Mouse (Mus musculus): ENCODE measurements at regions not wholly inside any gene's neighbourhood (a gene's known extent, or its start where the extent isn't known, plus 50 kb on each side); places are given as distances from the start of the nearest gene placed in this dataset.

DNA sequence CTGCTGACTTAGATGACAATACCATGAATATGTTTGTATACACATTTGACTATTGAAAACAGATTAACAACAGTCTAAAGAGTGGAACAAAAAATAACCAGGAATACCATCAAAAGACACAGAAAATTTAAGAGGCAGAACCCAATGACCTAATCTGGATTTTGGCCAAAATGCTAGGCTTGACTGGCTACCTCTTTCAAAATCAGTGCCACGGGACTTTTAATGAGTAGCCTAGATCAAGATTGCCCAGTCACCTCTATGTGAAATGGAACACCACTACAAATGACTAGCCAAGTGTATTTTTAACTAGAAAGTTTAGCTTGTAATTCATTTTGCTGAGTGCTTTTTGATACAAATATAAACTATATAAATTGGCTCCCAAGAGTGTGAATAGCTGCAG, 286.0 kb upstream of the N6amt1 start:
- Histone ChIP-seq H3K9me3 (ENCODE audit: control insufficient read depth, insufficient read depth, low read depth, low read length) (no peaks in the 10 kb centered on the region), H3K36me3 (ENCODE audit: control insufficient read depth, insufficient read depth, low read length, poor library complexity, severe bottlenecking) (no peaks in the 10 kb centered on the region), H3K4me1 (ENCODE audit: control insufficient read depth in 2 of 2, insufficient read depth in 2 of 2, low read length in 2 of 2, poor library complexity in 1 of 2) (no peaks in the 10 kb centered on the region), H3K4me3 (ENCODE audit: insufficient read depth in 1 of 2, low read depth in 1 of 2, low read length in 2 of 2, poor library complexity in 1 of 2, severe bottlenecking in 1 of 2) (no peak overlapping the region), H3K27ac (ENCODE audit: insufficient read depth, low read depth, low read length, poor library complexity, severe bottlenecking) (no peak overlapping the region), H3K9ac (ENCODE audit: insufficient read depth, low read depth, low read length, poor library complexity, severe bottlenecking) (no peak overlapping the region)
- no peak for DNase-seq (ENCODE audit: low read depth, low spot score)
- no peak for TF ChIP-seq ZC3H11A (IDR thresholded peaks at IDR 0.05; ENCODE audit: borderline replicate concordance, low read depth, low read length)
- TF ChIP-seq ZNF384 (IDR thresholded peaks at IDR 0.05; ENCODE audit: low read depth, low read length) = no peak
- TF ChIP-seq CHD2 (IDR thresholded peaks at IDR 0.05; ENCODE audit: low read depth, low read length) = no peak
- TF ChIP-seq MAFK (IDR thresholded peaks at IDR 0.05; ENCODE audit: insufficient read depth, low read depth, low read length) = no peak
- TF ChIP-seq HCFC1 (IDR thresholded peaks at IDR 0.05; ENCODE audit: borderline replicate concordance, insufficient read depth, low read length) = no peak
- in situ Hi-C loops (cut with MboI; ENCODE audit: low sequenced_read_pairs in 2 of 2, unreplicated experiment in 2 of 2) = no loop called here

DNA sequence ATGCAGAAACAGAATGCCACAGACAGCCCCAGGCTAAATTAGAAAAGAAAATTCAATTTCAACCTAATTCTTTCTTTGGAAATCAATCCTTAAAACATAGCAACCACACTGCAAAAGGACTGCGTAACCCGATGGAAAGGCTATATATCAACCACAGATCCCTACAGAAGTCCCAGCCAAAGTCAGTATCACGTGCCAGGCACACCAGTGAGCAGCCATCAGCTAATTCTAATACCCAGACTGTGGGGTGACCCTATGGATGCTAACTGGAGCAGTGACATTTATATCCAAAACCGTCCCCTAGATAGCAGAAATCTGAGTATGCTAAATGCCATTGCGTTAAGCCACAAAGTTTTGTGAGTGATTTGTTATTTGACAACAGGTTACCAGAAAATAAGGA, 286.5 kb upstream of the N6amt1 start:
- in situ Hi-C loops (cut with MboI; ENCODE audit: low sequenced_read_pairs in 2 of 2, unreplicated experiment in 2 of 2) = no loop called here
- Histone ChIP-seq H3K36me3 (ENCODE audit: control insufficient read depth, insufficient read depth, low read length, poor library complexity, severe bottlenecking) (no peaks in the 10 kb centered on the region), H3K4me3 (ENCODE audit: insufficient read depth in 1 of 2, low read depth in 1 of 2, low read length in 2 of 2, poor library complexity in 1 of 2, severe bottlenecking in 1 of 2) (no peak overlapping the region), H3K9me3 (ENCODE audit: control insufficient read depth, insufficient read depth, low read depth, low read length) (no peaks in the 10 kb centered on the region), H3K27ac (ENCODE audit: insufficient read depth, low read depth, low read length, poor library complexity, severe bottlenecking) (no peak overlapping the region), H3K9ac (ENCODE audit: insufficient read depth, low read depth, low read length, poor library complexity, severe bottlenecking) (no peak overlapping the region), H3K4me1 (ENCODE audit: control insufficient read depth in 2 of 2, insufficient read depth in 2 of 2, low read length in 2 of 2, poor library complexity in 1 of 2) (no peaks in the 10 kb centered on the region)
- no peak for DNase-seq (ENCODE audit: low read depth, low spot score)
- no peak for TF ChIP-seq ZC3H11A (IDR thresholded peaks at IDR 0.05; ENCODE audit: borderline replicate concordance, low read depth, low read length)
- TF ChIP-seq CHD2 (IDR thresholded peaks at IDR 0.05; ENCODE audit: low read depth, low read length) = no peak
- no peak for TF ChIP-seq MAFK (IDR thresholded peaks at IDR 0.05; ENCODE audit: insufficient read depth, low read depth, low read length)
- no peak for TF ChIP-seq ZNF384 (IDR thresholded peaks at IDR 0.05; ENCODE audit: low read depth, low read length)
- no peak for TF ChIP-seq HCFC1 (IDR thresholded peaks at IDR 0.05; ENCODE audit: borderline replicate concordance, insufficient read depth, low read length)

DNA sequence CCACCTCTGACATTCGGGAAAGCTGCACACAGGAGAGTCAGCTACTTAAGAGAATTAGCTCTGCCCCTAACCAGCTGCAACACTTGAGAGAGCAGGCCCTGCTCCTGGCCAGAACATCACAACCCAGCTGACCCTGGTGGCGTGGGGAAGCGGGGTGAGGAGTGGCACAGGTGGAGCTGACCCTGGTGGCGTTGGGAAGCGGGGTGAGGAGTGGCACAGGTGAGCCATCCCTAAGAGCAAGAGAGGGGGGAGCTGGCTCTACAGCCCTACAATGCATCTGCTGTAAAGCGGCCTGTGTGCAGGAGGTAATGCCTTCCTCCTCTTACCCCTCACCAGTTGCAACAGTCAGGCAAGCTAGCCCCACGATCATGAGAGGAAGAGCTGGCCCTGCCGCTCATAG, 293.5 kb upstream of the N6amt1 start:
- TF ChIP-seq ZNF384 (IDR thresholded peaks at IDR 0.05; ENCODE audit: low read depth, low read length) (no peak), HCFC1 (IDR thresholded peaks at IDR 0.05; ENCODE audit: borderline replicate concordance, insufficient read depth, low read length) (no peak), CHD2 (IDR thresholded peaks at IDR 0.05; ENCODE audit: low read depth, low read length) (no peak), ZC3H11A (IDR thresholded peaks at IDR 0.05; ENCODE audit: borderline replicate concordance, low read depth, low read length) (no peak), MAFK (IDR thresholded peaks at IDR 0.05; ENCODE audit: insufficient read depth, low read depth, low read length) (no peak)
- no peak for DNase-seq (ENCODE audit: low read depth, low spot score)
- H3K4me1 ChIP-seq (ENCODE audit: control insufficient read depth in 2 of 2, insufficient read depth in 2 of 2, low read length in 2 of 2, poor library complexity in 1 of 2) = no peaks in the 10 kb centered on the region
- H3K9ac ChIP-seq (ENCODE audit: insufficient read depth, low read depth, low read length, poor library complexity, severe bottlenecking) = no peak overlapping the region
- in situ Hi-C loops (cut with MboI; ENCODE audit: low sequenced_read_pairs in 2 of 2, unreplicated experiment in 2 of 2) = no loop called here
- no peak overlapping the region for H3K27ac ChIP-seq (ENCODE audit: insufficient read depth, low read depth, low read length, poor library complexity, severe bottlenecking)
- H3K36me3 ChIP-seq (ENCODE audit: control insufficient read depth, insufficient read depth, low read length, poor library complexity, severe bottlenecking) = no peaks in the 10 kb centered on the region
- no peaks in the 10 kb centered on the region for H3K9me3 ChIP-seq (ENCODE audit: control insufficient read depth, insufficient read depth, low read depth, low read length)
- no peak overlapping the region for H3K4me3 ChIP-seq (ENCODE audit: insufficient read depth in 1 of 2, low read depth in 1 of 2, low read length in 2 of 2, poor library complexity in 1 of 2, severe bottlenecking in 1 of 2)

GRCm38 (mm10) chr16:87049741-87050383, 304.1 kb upstream of the N6amt1 start:
- Histone ChIP-seq H3K4me3 (ENCODE audit: insufficient read depth in 1 of 2, low read depth in 1 of 2, low read length in 2 of 2, poor library complexity in 1 of 2, severe bottlenecking in 1 of 2) (no peak overlapping the region), H3K36me3 (ENCODE audit: control insufficient read depth, insufficient read depth, low read length, poor library complexity, severe bottlenecking) (no peaks in the 10 kb centered on the region), H3K9me3 (ENCODE audit: control insufficient read depth, insufficient read depth, low read depth, low read length) (no peaks in the 10 kb centered on the region), H3K4me1 (ENCODE audit: control insufficient read depth in 2 of 2, insufficient read depth in 2 of 2, low read length in 2 of 2, poor library complexity in 1 of 2) (no peaks in the 10 kb centered on the region), H3K27ac (ENCODE audit: insufficient read depth, low read depth, low read length, poor library complexity, severe bottlenecking) (no peak overlapping the region), H3K9ac (ENCODE audit: insufficient read depth, low read depth, low read length, poor library complexity, severe bottlenecking) (no peak overlapping the region)
- TF ChIP-seq MAFK (IDR thresholded peaks at IDR 0.05; ENCODE audit: insufficient read depth, low read depth, low read length) (no peak), HCFC1 (IDR thresholded peaks at IDR 0.05; ENCODE audit: borderline replicate concordance, insufficient read depth, low read length) (no peak), ZNF384 (IDR thresholded peaks at IDR 0.05; ENCODE audit: low read depth, low read length) (no peak), ZC3H11A (IDR thresholded peaks at IDR 0.05; ENCODE audit: borderline replicate concordance, low read depth, low read length) (no peak), CHD2 (IDR thresholded peaks at IDR 0.05; ENCODE audit: low read depth, low read length) (no peak)
- no peak for DNase-seq (ENCODE audit: low read depth, low spot score)
- in situ Hi-C loops (cut with MboI; ENCODE audit: low sequenced_read_pairs in 2 of 2, unreplicated experiment in 2 of 2) = no loop called here

All from ES-E14 (cell line).